Mouse (Mus musculus): ENCODE results near the gene Ears2.
A peak's percentile ranks its signal among the peaks of the same experiment; 100 is the strongest.

Gene Ears2

GRCm38 (mm10) chr7:122044106-122044505, 23.0 kb downstream of the Ears2 start:
- no peak for DNase-seq

- DNase-seq = no peak
Measured at GRCm38 (mm10) chr7:122034348-122034747, 32.7 kb downstream of the Ears2 start.

- DNase-seq = no peak
Measured at GRCm38 (mm10) chr7:122033371-122033770, 33.7 kb downstream of the Ears2 start.

- no peak for DNase-seq
Measured at GRCm38 (mm10) chr7:122022131-122022530, 44.9 kb downstream of the Ears2 start.

- peak; percentile 87 to 89 for DNase-seq
Measured at GRCm38 (mm10) chr7:122020667-122021354, 46.3 kb downstream of the Ears2 start, which contains the start of gene Gga2. Gene Gga2, minus strand, starts transcription at chr7:122021222.

- peak in 1 of 2 experiments; percentile 34 for DNase-seq
Measured at GRCm38 (mm10) chr7:122020273-122020666, 46.8 kb downstream of the Ears2 start.

GRCm38 (mm10) chr7:122018978-122019377, 48.1 kb downstream of the Ears2 start:
- DNase-seq = peak in 1 of 2 experiments; percentile 13

- DNase-seq = no peak
Measured at GRCm38 (mm10) chr7:122018247-122018646, 48.8 kb downstream of the Ears2 start.

GRCm38 (mm10) chr7:122015734-122016133, 51.3 kb downstream of the Ears2 start:
- DNase-seq = no peak

- DNase-seq = no peak
Measured at GRCm38 (mm10) chr7:122015105-122015504, 52.0 kb downstream of the Ears2 start.

- no peak for DNase-seq
Measured at GRCm38 (mm10) chr7:122012949-122013348, 54.1 kb downstream of the Ears2 start.

GRCm38 (mm10) chr7:122012370-122012769, 54.7 kb downstream of the Ears2 start:
- DNase-seq = peak; percentile 17 to 19

GRCm38 (mm10) chr7:122000396-122000795, 66.7 kb downstream of the Ears2 start:
- DNase-seq = peak in 1 of 2 experiments; percentile 13

- DNase-seq = no peak
Measured at GRCm38 (mm10) chr7:121995961-121996360, 71.1 kb downstream of the Ears2 start.

Measured in cerebellum, adult 18-20 months (tissue).